Mouse (Mus musculus): Measurements from ENCODE around the gene Pam. TPM values are rescaled to one million over a fixed set of nuclear protein-coding genes. Genes with fewer than 3 reads are reported as not detected.

Gene Pam
- polyA plus RNA-seq, 1 experiment: 35.4 TPM

- H3K27me3 ChIP-seq (ENCODE audit: control insufficient read depth, insufficient read depth, low read length): no peaks in the 10 kb centered on the region
- 97% methylated on average over 4 of the region's 4 CpGs for WGBS
- TF ChIP-seq POLR2A (IDR thresholded peaks at IDR 0.05; ENCODE audit: borderline replicate concordance, insufficient read depth, low read length): no peak
- TF ChIP-seq CTCF (IDR thresholded peaks at IDR 0.05; ENCODE audit: borderline replicate concordance, insufficient read depth, low read depth, low read length): no peak
- no peak for DNase-seq
- no peak overlapping the region for H3K27ac ChIP-seq (ENCODE audit: insufficient read depth, low read length)
- H3K4me1 ChIP-seq (ENCODE audit: control insufficient read depth, insufficient read depth, low read length): no peaks in the 10 kb centered on the region
- H3K4me3 ChIP-seq (replicated peaks; ENCODE audit: insufficient read depth, low read depth, low read length): no peak overlapping the region
These were observed 67.5 kb downstream of the Pam start for GRCm38 (mm10) chr1:98027959-98028358.

GRCm38 (mm10) chr1:98025924-98026640 lies 69.4 kb downstream of the Pam start:
- 88% methylated on average over 6 of the region's 6 CpGs for WGBS
- Histone ChIP-seq H3K27ac (ENCODE audit: insufficient read depth, low read length) (no peak overlapping the region), H3K4me1 (ENCODE audit: control insufficient read depth, insufficient read depth, low read length) (no peaks in the 10 kb centered on the region), H3K27me3 (ENCODE audit: control insufficient read depth, insufficient read depth, low read length) (no peaks in the 10 kb centered on the region), H3K4me3 (replicated peaks; ENCODE audit: insufficient read depth, low read depth, low read length) (no peak overlapping the region)
- no peak for DNase-seq
- TF ChIP-seq CTCF (IDR thresholded peaks at IDR 0.05; ENCODE audit: borderline replicate concordance, insufficient read depth, low read depth, low read length): no peak
- no peak for TF ChIP-seq POLR2A (IDR thresholded peaks at IDR 0.05; ENCODE audit: borderline replicate concordance, insufficient read depth, low read length)

GRCm38 (mm10) chr1:98023866-98024265 lies 71.6 kb downstream of the Pam start:
- 20% methylated on average over 4 of the region's 4 CpGs for WGBS

GRCm38 (mm10) chr1:98018987-98019386 lies 76.5 kb downstream of the Pam start:
- no peak for TF ChIP-seq CTCF (IDR thresholded peaks at IDR 0.05; ENCODE audit: borderline replicate concordance, insufficient read depth, low read depth, low read length)
- no peak for TF ChIP-seq POLR2A (IDR thresholded peaks at IDR 0.05; ENCODE audit: borderline replicate concordance, insufficient read depth, low read length)
- no peaks in the 10 kb centered on the region for H3K4me1 ChIP-seq (ENCODE audit: control insufficient read depth, insufficient read depth, low read length)
- no peak overlapping the region for H3K4me3 ChIP-seq (replicated peaks; ENCODE audit: insufficient read depth, low read depth, low read length)
- no peaks in the 10 kb centered on the region for H3K27me3 ChIP-seq (ENCODE audit: control insufficient read depth, insufficient read depth, low read length)
- no peak overlapping the region for H3K27ac ChIP-seq (ENCODE audit: insufficient read depth, low read length)
- DNase-seq: no peak
- 92% methylated on average over 9 of the region's 9 CpGs for WGBS

More at GRCm38 (mm10) chr1:98023866-98024265, 71.6 kb downstream of the Pam start:
- no peaks in the 10 kb centered on the region for H3K27me3 ChIP-seq (ENCODE audit: control insufficient read depth, insufficient read depth, low read length)
- H3K4me1 ChIP-seq (ENCODE audit: control insufficient read depth, insufficient read depth, low read length): no peaks in the 10 kb centered on the region
- no peak overlapping the region for H3K4me3 ChIP-seq (replicated peaks; ENCODE audit: insufficient read depth, low read depth, low read length)
- H3K27ac ChIP-seq (ENCODE audit: insufficient read depth, low read length): no peak overlapping the region
- TF ChIP-seq POLR2A (IDR thresholded peaks at IDR 0.05; ENCODE audit: borderline replicate concordance, insufficient read depth, low read length): no peak
- no peak for TF ChIP-seq CTCF (IDR thresholded peaks at IDR 0.05; ENCODE audit: borderline replicate concordance, insufficient read depth, low read depth, low read length)
- no peak for DNase-seq

- H3K4me1 ChIP-seq (ENCODE audit: control insufficient read depth, insufficient read depth, low read length): no peaks in the 10 kb centered on the region
- no peak for DNase-seq
- H3K4me3 ChIP-seq (replicated peaks; ENCODE audit: insufficient read depth, low read depth, low read length): no peak overlapping the region
- H3K27me3 ChIP-seq (ENCODE audit: control insufficient read depth, insufficient read depth, low read length): no peaks in the 10 kb centered on the region
- no peak for TF ChIP-seq POLR2A (IDR thresholded peaks at IDR 0.05; ENCODE audit: borderline replicate concordance, insufficient read depth, low read length)
- no peak for TF ChIP-seq CTCF (IDR thresholded peaks at IDR 0.05; ENCODE audit: borderline replicate concordance, insufficient read depth, low read depth, low read length)
- WGBS: 76% methylated on average over 10 of the region's 10 CpGs
- H3K27ac ChIP-seq (ENCODE audit: insufficient read depth, low read length): no peak overlapping the region
These were observed 79.2 kb downstream of the Pam start for GRCm38 (mm10) chr1:98016004-98016848.

GRCm38 (mm10) chr1:98015564-98015963 lies 79.9 kb downstream of the Pam start:
- TF ChIP-seq POLR2A (IDR thresholded peaks at IDR 0.05; ENCODE audit: borderline replicate concordance, insufficient read depth, low read length) (no peak), CTCF (IDR thresholded peaks at IDR 0.05; ENCODE audit: borderline replicate concordance, insufficient read depth, low read depth, low read length) (no peak)
- H3K4me3 ChIP-seq (replicated peaks; ENCODE audit: insufficient read depth, low read depth, low read length): no peak overlapping the region
- H3K4me1 ChIP-seq (ENCODE audit: control insufficient read depth, insufficient read depth, low read length): no peaks in the 10 kb centered on the region
- WGBS: 92% methylated on average over 4 of the region's 4 CpGs
- H3K27ac ChIP-seq (ENCODE audit: insufficient read depth, low read length): no peak overlapping the region
- DNase-seq: no peak
- H3K27me3 ChIP-seq (ENCODE audit: control insufficient read depth, insufficient read depth, low read length): no peaks in the 10 kb centered on the region

GRCm38 (mm10) chr1:98002561-98003425 lies 92.7 kb downstream of the Pam start:
- H3K4me3 ChIP-seq (replicated peaks; ENCODE audit: insufficient read depth, low read depth, low read length): no peak overlapping the region
- H3K27ac ChIP-seq (ENCODE audit: insufficient read depth, low read length): no peak overlapping the region
- DNase-seq: peak; percentile 11 to 40
- H3K4me1 ChIP-seq (ENCODE audit: control insufficient read depth, insufficient read depth, low read length): peaks cover 3% of the 10 kb centered on the region; the same call in 1 of the 2 replicates
- no peaks in the 10 kb centered on the region for H3K27me3 ChIP-seq (ENCODE audit: control insufficient read depth, insufficient read depth, low read length)
- 24% methylated on average over 7 of the region's 7 CpGs for WGBS
- TF ChIP-seq CTCF (IDR thresholded peaks at IDR 0.05; ENCODE audit: borderline replicate concordance, insufficient read depth, low read depth, low read length) (no peak), POLR2A (IDR thresholded peaks at IDR 0.05; ENCODE audit: borderline replicate concordance, insufficient read depth, low read length) (no peak)

Data from cerebellum, adult 2 months (tissue).